25 mouse cellular contexts compared by ENCODE assay signal in the genomic region with DNA sequence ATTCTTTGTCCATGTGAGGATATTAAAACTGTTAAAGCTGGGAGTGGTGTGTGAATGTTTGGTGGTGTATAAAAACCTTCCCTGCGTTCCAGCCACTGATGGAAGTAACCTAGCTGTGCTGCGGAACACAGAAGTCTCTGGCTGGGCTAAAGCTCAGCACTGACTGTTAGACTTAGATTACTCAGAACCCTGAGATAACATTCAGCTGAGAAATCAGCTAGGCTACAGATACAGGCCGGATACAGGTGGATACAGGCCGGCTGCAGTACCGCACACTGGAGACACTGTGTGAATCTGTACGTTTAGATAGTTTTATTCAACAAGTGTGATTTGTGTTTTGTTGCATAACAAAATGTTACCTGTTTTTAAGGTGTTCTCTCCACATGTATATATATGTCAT.
"Had no signal": no experiment of that assay in that cellular context is flagged by ENCODE, and none has a peak within 500 bp of the region (broad histone marks: within the 10 kb centered on the region; RNA-seq: fewer than 3 reads in every experiment).

No protein-coding gene starts in this region.

- H3K4me3 ChIP-seq: heart, adult 2 months; heart, embryonic 13.5 days; heart, embryonic 15.5 days; hindbrain, embryonic 10.5 days; hindbrain, embryonic 12.5 days; hindbrain, embryonic 15.5 days; kidney, embryonic 15.5 days; limb, embryonic 13.5 days had no signal

- H3K9ac ChIP-seq: forebrain, postnatal 0 days; heart, embryonic 13.5 days; heart, embryonic 15.5 days; hindbrain, embryonic 12.5 days; hindbrain, embryonic 15.5 days; kidney, embryonic 15.5 days; limb, embryonic 13.5 days had no signal

- H3K9me3 ChIP-seq: heart, embryonic 13.5 days; heart, embryonic 15.5 days; hindbrain, embryonic 15.5 days; kidney, embryonic 15.5 days; limb, embryonic 13.5 days had no signal

- ATAC-seq: forebrain, postnatal 0 days; hindbrain, postnatal 0 days had no signal

- DNase-seq: forebrain, postnatal 0 days; gastrocnemius, postnatal 14 days; gastrocnemius, postnatal 36 days; heart, adult 11 months; heart, adult 2 months; heart, postnatal 14 days; heart, postnatal 4 days; kidney, adult 11 months; kidney, adult 2 months; kidney, adult 9 months; kidney, postnatal 14 days; kidney, postnatal 36 days; layer of hippocampus, adult 9-11 months; layer of hippocampus, postnatal 36 days; left cerebral cortex, postnatal 4 days had no signal

- H3K4me2 ChIP-seq: heart, embryonic 11.5 days; heart, embryonic 13.5 days; heart, embryonic 15.5 days; hindbrain, embryonic 12.5 days; hindbrain, embryonic 15.5 days; kidney, embryonic 15.5 days; limb, embryonic 13.5 days had no signal

- H3K27me3 ChIP-seq: heart, embryonic 13.5 days; heart, embryonic 15.5 days; hindbrain, embryonic 12.5 days; hindbrain, embryonic 15.5 days; kidney, embryonic 15.5 days; limb, embryonic 13.5 days had no signal

- H3K4me1 ChIP-seq: hindbrain, embryonic 12.5 days had no signal

- H3K27ac ChIP-seq: heart, adult 2 months; heart, embryonic 13.5 days; heart, embryonic 15.5 days; hindbrain, embryonic 10.5 days; hindbrain, embryonic 12.5 days; hindbrain, embryonic 15.5 days; hindbrain, postnatal 0 days; kidney, postnatal 0 days; limb, embryonic 13.5 days had no signal
